Mouse (Mus musculus) liver, embryonic 14.5 days (tissue): ENCODE results near the gene Aoc2.
"Not testable (repeated sequence)": the region's sequence is repeated elsewhere in the genome, so short reads cannot be mapped to it uniquely, and the experiment has no call there.

ENCODE experiments used
- CTCF ChIP-seq: IDR thresholded peaks from 2 replicates; pipeline ENCODE4 v1.5.1; 2016; ENCODE audit warnings: antibody characterized with exemption, low read depth, control low read depth
- EP300 ChIP-seq: IDR thresholded peaks from 2 replicates; pipeline ENCODE4 v1.6.1; 2016; ENCODE audit warnings: antibody characterized with exemption, low read depth

DNA sequence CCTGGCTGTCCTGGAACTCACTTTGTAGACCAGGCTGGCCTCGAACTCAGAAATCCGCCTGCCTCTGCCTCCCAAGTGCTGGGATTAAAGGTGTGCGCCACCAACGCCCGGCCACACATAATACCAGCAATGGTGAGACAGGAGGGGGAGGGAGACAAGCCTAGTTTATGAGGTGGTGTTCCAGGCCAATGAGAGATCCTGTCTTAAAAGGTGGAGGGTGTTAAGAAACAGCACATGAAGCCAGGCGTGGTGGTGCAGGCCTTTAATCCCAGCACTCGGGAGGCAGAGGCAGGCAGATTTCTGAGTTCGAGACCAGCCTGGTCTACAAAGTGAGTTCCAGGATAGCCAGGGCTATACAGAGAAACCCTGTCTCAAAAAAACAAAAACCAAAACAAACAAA lies 53.3 kb downstream of the Aoc2 start:
- not testable (repeated sequence) for TF ChIP-seq CTCF, EP300
